Mouse (Mus musculus) lung, postnatal 0 days (tissue): Measurements from ENCODE around the gene Atp10a.

ENCODE experiments used
- CTCF ChIP-seq: IDR thresholded peaks from 2 replicates; pipeline ENCODE4 v1.5.1; 2016; ENCODE audit warnings: antibody characterized with exemption, mild to moderate bottlenecking
- EP300 ChIP-seq: IDR thresholded peaks from 2 replicates; pipeline ENCODE4 v1.6.1; 2016; ENCODE audit warnings: antibody characterized with exemption, mild to moderate bottlenecking, control low read depth

- TF ChIP-seq CTCF = no peak
- no peak for TF ChIP-seq EP300
Observed at GRCm38 (mm10) chr7:58754076-58754475, 98.1 kb downstream of the Atp10a start.
